Mouse (Mus musculus): Measurements from ENCODE around the gene F3. TPM values are rescaled to one million over a fixed set of nuclear protein-coding genes. Genes with fewer than 3 reads are reported as not detected.
A peak's percentile ranks its signal among the peaks of the same experiment; 100 is the strongest.

The F3 gene
- polyA plus RNA-seq (2015; fragmentation: Nextera tagmentation; extraction: Ambion mirVana): 0.90 and 0.94 TPM in 2 replicates

DNA sequence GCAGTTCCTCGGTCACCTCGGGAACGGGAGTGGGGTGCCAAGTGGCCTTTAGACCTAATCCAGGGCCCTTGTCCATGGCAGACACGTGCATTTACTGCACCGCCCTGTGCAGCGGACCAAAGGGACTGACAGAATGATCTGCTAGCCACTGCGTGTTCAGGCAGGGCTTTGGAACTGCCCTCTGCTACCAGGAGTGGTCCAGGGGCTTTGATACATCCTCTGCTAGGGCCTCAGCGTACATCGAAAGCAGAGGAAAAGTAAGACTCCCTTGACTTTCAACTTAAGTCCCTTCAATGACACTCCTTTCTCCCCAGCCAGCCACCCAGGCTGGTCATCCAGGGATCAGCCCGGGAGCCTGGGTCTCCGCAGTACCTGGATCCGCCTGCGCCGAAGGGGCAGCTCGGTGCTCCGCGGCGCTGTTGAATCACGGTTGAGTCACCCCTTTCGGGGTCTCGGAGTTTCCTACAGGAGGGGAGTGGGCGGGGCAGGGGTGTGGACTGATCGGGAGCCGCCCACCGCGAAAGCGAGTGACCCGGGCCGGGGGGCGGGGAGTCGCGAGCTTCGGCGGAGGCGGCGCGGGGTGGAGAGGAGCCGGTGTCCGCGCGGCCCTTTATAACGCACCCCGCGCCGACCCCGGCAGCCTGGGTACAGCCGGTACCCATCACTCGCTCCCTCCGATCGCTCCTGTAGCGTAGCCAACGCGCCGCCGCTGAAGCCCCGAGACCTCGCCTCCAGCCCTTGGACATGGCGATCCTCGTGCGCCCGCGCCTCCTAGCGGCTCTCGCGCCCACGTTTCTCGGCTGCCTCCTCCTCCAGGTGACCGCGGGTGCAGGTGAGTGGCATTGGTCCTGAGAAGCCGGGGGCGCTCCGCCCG, at the start of gene F3:
F3 (plus strand) TSS at position 567 of the 874 bp plus-strand sequence.
- ATAC-seq (ENCODE audit: low read depth): peak; percentile 67
- H3K36me3 ChIP-seq (ENCODE audit: control insufficient read depth, insufficient read depth): no peaks in the 10 kb centered on the region
- no peak within 1 kb of the TSS for H3K27ac ChIP-seq (ENCODE audit: low read length)
- H3K9ac ChIP-seq (ENCODE audit: low read depth, low read length): peak within 1 kb of the TSS; percentile 37; the same call in 1 of the 2 replicates
- no peaks in the 10 kb centered on the region for H3K9me3 ChIP-seq (replicated peaks; ENCODE audit: control insufficient read depth, low read length)
- peak within 1 kb of the TSS; percentile 71 for H3K4me2 ChIP-seq (ENCODE audit: low read depth, low read length)
- under 1% methylated on average over 60 of the region's 73 CpGs for WGBS (ENCODE audit: insufficient replicate concordance)
- peaks cover 27% of the 10 kb centered on the region for H3K27me3 ChIP-seq (ENCODE audit: control insufficient read depth, insufficient read depth, low read depth, low read length)
- H3K4me1 ChIP-seq (ENCODE audit: control insufficient read depth, low read depth, low read length): no peaks in the 10 kb centered on the region; the same call in 1 of the 2 replicates
- peak within 1 kb of the TSS; percentile 58 for H3K4me3 ChIP-seq (ENCODE audit: low read depth, low read length)

GRCm38 (mm10) chr3:121678935-121679334, 44.4 kb upstream of the F3 start:
- Histone ChIP-seq H3K9me3 (replicated peaks; ENCODE audit: control insufficient read depth, low read length) (no peaks in the 10 kb centered on the region), H3K4me3 (ENCODE audit: low read depth, low read length) (no peak overlapping the region), H3K36me3 (ENCODE audit: control insufficient read depth, insufficient read depth) (no peaks in the 10 kb centered on the region), H3K27ac (ENCODE audit: low read length) (no peak overlapping the region), H3K9ac (ENCODE audit: low read depth, low read length) (no peak overlapping the region), H3K27me3 (ENCODE audit: control insufficient read depth, insufficient read depth, low read depth, low read length) (no peaks in the 10 kb centered on the region), H3K4me1 (ENCODE audit: control insufficient read depth, low read depth, low read length) (no peaks in the 10 kb centered on the region; the same call in 1 of the 2 replicates), H3K4me2 (ENCODE audit: low read depth, low read length) (no peak overlapping the region)
- WGBS (ENCODE audit: insufficient replicate concordance): 50% methylated on average over 4 of the region's 4 CpGs
- no peak for ATAC-seq (ENCODE audit: low read depth)

GRCm38 (mm10) chr3:121679443-121679842, 43.9 kb upstream of the F3 start:
- Histone ChIP-seq H3K27ac (ENCODE audit: low read length) (no peak overlapping the region), H3K9ac (ENCODE audit: low read depth, low read length) (no peak overlapping the region), H3K4me2 (ENCODE audit: low read depth, low read length) (no peak overlapping the region), H3K36me3 (ENCODE audit: control insufficient read depth, insufficient read depth) (no peaks in the 10 kb centered on the region), H3K4me3 (ENCODE audit: low read depth, low read length) (no peak overlapping the region), H3K4me1 (ENCODE audit: control insufficient read depth, low read depth, low read length) (no peaks in the 10 kb centered on the region; the same call in 1 of the 2 replicates), H3K27me3 (ENCODE audit: control insufficient read depth, insufficient read depth, low read depth, low read length) (no peaks in the 10 kb centered on the region), H3K9me3 (replicated peaks; ENCODE audit: control insufficient read depth, low read length) (no peaks in the 10 kb centered on the region)
- no peak for ATAC-seq (ENCODE audit: low read depth)
- 69% methylated on average over 3 of the region's 3 CpGs for WGBS (ENCODE audit: insufficient replicate concordance)

DNA sequence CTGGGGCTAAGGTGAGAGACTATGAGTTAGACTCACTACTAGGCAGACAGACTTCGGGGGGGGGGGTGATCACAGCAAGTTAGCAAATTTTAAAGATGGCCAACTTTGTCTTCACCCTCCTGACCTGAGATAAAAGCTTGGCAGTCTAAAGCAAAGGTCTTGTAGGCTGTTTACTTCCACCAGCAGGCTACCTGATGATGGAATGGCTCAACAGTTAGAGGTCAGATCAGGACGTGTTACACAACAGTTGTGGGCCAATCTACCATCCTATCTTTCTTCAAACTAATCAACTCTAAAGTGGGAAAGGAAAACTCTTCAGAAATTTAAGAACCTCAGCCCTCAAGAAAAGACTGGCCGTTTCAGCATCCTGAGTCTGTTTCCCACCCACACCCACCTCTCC, 43.1 kb upstream of the F3 start:
- H3K27ac ChIP-seq (ENCODE audit: low read length): no peak overlapping the region
- 25% methylated on average over 3 of the region's 3 CpGs for WGBS (ENCODE audit: insufficient replicate concordance)
- ATAC-seq (ENCODE audit: low read depth): peak; percentile 60

DNA sequence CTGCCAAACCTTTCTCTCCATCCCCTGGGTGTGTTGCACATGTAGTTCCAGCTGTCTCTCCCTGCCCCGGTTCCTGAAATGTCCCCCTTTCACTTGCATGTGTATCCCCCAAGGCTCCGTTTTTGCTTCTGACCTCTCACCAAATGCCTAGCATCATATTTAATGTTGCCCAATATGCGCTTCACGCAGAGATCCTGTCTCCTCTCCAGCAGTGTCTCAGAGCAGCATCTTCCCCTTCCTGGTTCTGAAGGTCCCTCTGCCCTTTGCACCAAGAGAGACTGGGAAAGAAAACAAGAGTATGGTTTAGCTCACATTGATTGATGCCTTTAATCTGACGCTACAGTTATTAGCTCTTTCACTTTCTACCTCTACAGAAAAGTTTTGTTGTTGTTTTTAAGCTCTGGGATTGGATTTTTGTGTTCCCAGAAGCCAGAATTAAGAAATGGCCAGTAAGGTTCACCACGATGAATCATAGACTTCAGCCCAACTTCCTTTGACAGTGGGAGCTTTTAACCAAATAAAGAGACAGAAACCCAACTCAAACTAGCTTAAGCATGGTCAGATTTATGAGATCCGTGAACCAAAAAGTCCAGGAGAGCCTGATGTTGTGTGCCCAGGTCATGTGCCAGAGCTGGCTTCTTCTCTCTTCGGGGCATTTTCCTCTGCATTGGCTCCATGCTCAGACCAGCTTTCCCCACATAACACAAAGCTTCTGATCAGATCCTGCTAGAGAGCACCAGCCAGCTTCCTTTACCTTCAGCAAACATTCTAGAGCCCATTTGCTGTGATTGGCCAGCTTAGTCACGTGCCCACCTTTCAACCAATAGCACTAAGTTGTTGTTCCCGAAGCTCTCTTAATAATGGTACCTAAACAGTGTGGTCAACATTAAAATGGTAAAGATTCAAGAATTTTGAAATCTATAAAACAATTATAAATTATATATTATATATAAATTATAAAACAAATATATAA, 40.6 kb upstream of the F3 start:
- Histone ChIP-seq H3K9ac (ENCODE audit: low read depth, low read length) (no peak overlapping the region), H3K4me2 (ENCODE audit: low read depth, low read length) (no peak overlapping the region), H3K27me3 (ENCODE audit: control insufficient read depth, insufficient read depth, low read depth, low read length) (no peaks in the 10 kb centered on the region), H3K4me3 (ENCODE audit: low read depth, low read length) (no peak overlapping the region), H3K36me3 (ENCODE audit: control insufficient read depth, insufficient read depth) (no peaks in the 10 kb centered on the region), H3K27ac (ENCODE audit: low read length) (no peak overlapping the region), H3K9me3 (replicated peaks; ENCODE audit: control insufficient read depth, low read length) (no peaks in the 10 kb centered on the region), H3K4me1 (ENCODE audit: control insufficient read depth, low read depth, low read length) (no peaks in the 10 kb centered on the region; the same call in 1 of the 2 replicates)
- 60% methylated on average over 10 of the region's 10 CpGs for WGBS (ENCODE audit: insufficient replicate concordance)
- no peak for ATAC-seq (ENCODE audit: low read depth)

More for the DNA sequence above, 43.1 kb upstream of the F3 start:
- H3K4me1 ChIP-seq (ENCODE audit: control insufficient read depth, low read depth, low read length): no peaks in the 10 kb centered on the region; the same call in 1 of the 2 replicates
- no peak overlapping the region for H3K9ac ChIP-seq (ENCODE audit: low read depth, low read length)
- H3K4me2 ChIP-seq (ENCODE audit: low read depth, low read length): no peak overlapping the region
- no peaks in the 10 kb centered on the region for H3K36me3 ChIP-seq (ENCODE audit: control insufficient read depth, insufficient read depth)
- H3K9me3 ChIP-seq (replicated peaks; ENCODE audit: control insufficient read depth, low read length): no peaks in the 10 kb centered on the region
- H3K4me3 ChIP-seq (ENCODE audit: low read depth, low read length): no peak overlapping the region
- H3K27me3 ChIP-seq (ENCODE audit: control insufficient read depth, insufficient read depth, low read depth, low read length): no peaks in the 10 kb centered on the region

DNA sequence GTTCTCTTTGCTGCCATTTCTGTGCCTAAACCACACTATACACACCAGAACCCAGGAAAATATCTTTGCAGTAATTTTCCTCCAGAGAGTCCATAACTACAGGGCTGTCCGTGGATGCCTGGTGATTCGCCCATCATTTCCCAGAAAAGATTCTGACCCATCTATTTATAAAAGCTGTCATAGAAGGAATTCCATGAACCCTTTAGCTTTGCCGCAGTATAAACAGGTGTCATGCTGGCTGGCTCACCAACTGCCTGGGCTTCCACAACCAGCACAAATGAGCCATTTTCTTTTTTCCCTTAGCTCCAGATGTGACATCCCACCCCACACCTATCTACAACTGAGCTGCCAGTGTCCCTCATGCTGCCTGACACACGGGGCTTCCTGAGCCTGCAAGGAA, 38.8 kb upstream of the F3 start:
- H3K27me3 ChIP-seq (ENCODE audit: control insufficient read depth, insufficient read depth, low read depth, low read length): no peaks in the 10 kb centered on the region
- H3K9ac ChIP-seq (ENCODE audit: low read depth, low read length): no peak overlapping the region
- WGBS (ENCODE audit: insufficient replicate concordance): 53% methylated on average over 4 of the region's 4 CpGs
- no peaks in the 10 kb centered on the region; the same call in 1 of the 2 replicates for H3K4me1 ChIP-seq (ENCODE audit: control insufficient read depth, low read depth, low read length)
- ATAC-seq (ENCODE audit: low read depth): no peak
- H3K4me2 ChIP-seq (ENCODE audit: low read depth, low read length): no peak overlapping the region
- H3K4me3 ChIP-seq (ENCODE audit: low read depth, low read length): no peak overlapping the region
- H3K27ac ChIP-seq (ENCODE audit: low read length): no peak overlapping the region
- no peaks in the 10 kb centered on the region for H3K9me3 ChIP-seq (replicated peaks; ENCODE audit: control insufficient read depth, low read length)
- no peaks in the 10 kb centered on the region for H3K36me3 ChIP-seq (ENCODE audit: control insufficient read depth, insufficient read depth)

- Histone ChIP-seq H3K4me1 (ENCODE audit: control insufficient read depth, low read depth, low read length) (no peaks in the 10 kb centered on the region; the same call in 1 of the 2 replicates), H3K4me2 (ENCODE audit: low read depth, low read length) (no peak overlapping the region), H3K9ac (ENCODE audit: low read depth, low read length) (no peak overlapping the region), H3K9me3 (replicated peaks; ENCODE audit: control insufficient read depth, low read length) (no peaks in the 10 kb centered on the region), H3K27me3 (ENCODE audit: control insufficient read depth, insufficient read depth, low read depth, low read length) (no peaks in the 10 kb centered on the region), H3K27ac (ENCODE audit: low read length) (no peak overlapping the region), H3K36me3 (ENCODE audit: control insufficient read depth, insufficient read depth) (no peaks in the 10 kb centered on the region), H3K4me3 (ENCODE audit: low read depth, low read length) (no peak overlapping the region)
- ATAC-seq (ENCODE audit: low read depth): peak; percentile 33; the same call in 1 of the 2 replicates
- WGBS (ENCODE audit: insufficient replicate concordance): 56% methylated on average over 4 of the region's 4 CpGs
Measured at GRCm38 (mm10) chr3:121684963-121685362, 38.4 kb upstream of the F3 start.

DNA sequence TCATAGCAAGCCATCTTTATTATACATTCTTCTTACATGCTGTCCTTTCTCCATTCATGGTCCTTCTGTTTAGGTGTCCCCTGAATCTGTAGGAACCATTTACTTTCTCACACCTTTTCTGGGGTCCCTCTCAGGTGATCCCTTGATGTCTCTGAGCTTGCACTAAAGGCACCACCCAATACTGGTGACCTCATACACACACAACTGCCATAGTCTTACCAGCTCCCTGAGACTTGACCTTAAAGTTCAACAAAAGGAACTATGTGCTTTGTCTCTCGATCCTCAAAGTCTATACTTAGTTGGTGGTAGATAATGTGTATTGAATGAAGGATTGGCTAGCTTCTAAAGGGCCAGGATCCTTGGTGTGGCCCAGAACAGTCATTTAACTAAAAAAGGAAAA, 37.4 kb upstream of the F3 start:
- no peak overlapping the region for H3K9ac ChIP-seq (ENCODE audit: low read depth, low read length)
- ATAC-seq (ENCODE audit: low read depth): no peak
- WGBS (ENCODE audit: insufficient replicate concordance): 51% methylated on average over 1 of the region's 1 CpGs
- H3K36me3 ChIP-seq (ENCODE audit: control insufficient read depth, insufficient read depth): no peaks in the 10 kb centered on the region
- H3K4me2 ChIP-seq (ENCODE audit: low read depth, low read length): no peak overlapping the region
- H3K9me3 ChIP-seq (replicated peaks; ENCODE audit: control insufficient read depth, low read length): no peaks in the 10 kb centered on the region
- no peaks in the 10 kb centered on the region; the same call in 1 of the 2 replicates for H3K4me1 ChIP-seq (ENCODE audit: control insufficient read depth, low read depth, low read length)
- no peak overlapping the region for H3K4me3 ChIP-seq (ENCODE audit: low read depth, low read length)
- no peaks in the 10 kb centered on the region for H3K27me3 ChIP-seq (ENCODE audit: control insufficient read depth, insufficient read depth, low read depth, low read length)
- H3K27ac ChIP-seq (ENCODE audit: low read length): no peak overlapping the region
